Mouse (Mus musculus) erythroblast, embryonic 14.5 days (primary cell): ENCODE results near the gene Hoxa4.

Source experiments
- GATA1 ChIP-seq: IDR thresholded peaks from 2 replicates; pipeline ENCODE4 v1.6.1; 2012; ENCODE audit warnings: low read length, inconsistent platforms, mixed read lengths
- TAL1 ChIP-seq: IDR thresholded peaks from 3 replicates; pipeline ENCODE4 v1.6.1; 2012; ENCODE audit warnings: low read length, inconsistent platforms, mixed read lengths

DNA sequence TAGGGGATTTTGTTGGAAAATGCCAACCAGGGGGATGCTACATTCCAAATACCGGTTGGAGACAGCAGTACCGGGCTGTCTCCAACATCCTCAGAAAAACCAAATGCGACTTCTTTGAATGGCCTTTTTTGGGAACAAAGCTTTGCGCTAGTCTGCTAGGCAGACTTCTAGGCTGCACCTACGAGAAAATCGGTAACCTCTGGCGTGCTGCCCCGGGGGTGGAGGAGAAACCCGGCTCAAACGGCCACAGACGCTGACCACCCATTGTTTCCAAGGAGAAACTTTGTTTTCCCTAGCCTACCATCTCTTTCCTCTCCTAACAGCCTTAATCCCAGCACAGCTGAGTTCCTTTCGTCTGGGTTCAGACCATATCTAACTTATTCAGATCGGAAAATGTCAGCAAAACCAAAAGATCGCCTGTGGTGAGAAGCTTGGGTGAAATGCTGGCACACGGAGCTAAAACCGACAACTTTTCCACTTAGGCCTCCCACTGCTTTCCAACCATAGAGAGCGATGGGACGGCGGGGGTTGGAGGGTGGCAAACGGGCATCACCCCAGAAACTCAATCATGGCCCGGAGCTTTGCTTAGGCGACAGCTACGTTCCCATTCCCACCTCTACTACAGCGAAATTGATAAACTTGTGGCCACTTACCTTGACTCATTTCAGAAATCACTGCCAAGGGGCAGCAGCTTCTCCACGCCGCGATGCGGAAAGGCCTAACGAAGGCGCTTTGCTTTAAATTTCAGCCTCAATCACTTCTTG lies 48.3 kb upstream of the Hoxa4 start:
- TF ChIP-seq GATA1 (no peak), TAL1 (no peak)
